Mouse (Mus musculus) CH12.LX (cell line): ENCODE results near the gene Tmbim6. TPM values are rescaled to one million over a fixed set of nuclear protein-coding genes. Genes with fewer than 3 reads are reported as not detected.

Experiments
- DNase-seq: peaks from one replicate; pipeline ENCODE4 v3.0.0-alpha.2; 2013; ENCODE audit errors: extremely low read depth
- H3K27ac ChIP-seq: 2 replicates; pipeline ENCODE4 v1.5.1; 2012; ENCODE audit warnings: low read depth, mild to moderate bottlenecking, control low read depth, moderate library complexity; ENCODE audit not compliant: insufficient read depth
- H3K27me3 ChIP-seq: replicated peaks from 2 replicates; pipeline ENCODE3; 2012; ENCODE audit warnings: inconsistent platforms
- H3K36me3 ChIP-seq, 2 experiments: replicated peaks in 1 of 2; 2 replicates each; pipeline versions ENCODE3 to v1.6.1; 2012; ENCODE audit warnings: inconsistent platforms in 1 of 2, low read length in 1 of 2, mild to moderate bottlenecking in 1 of 2, mixed read lengths in 1 of 2, moderate library complexity in 1 of 2; ENCODE audit not compliant: control insufficient read depth in 1 of 2, insufficient read depth in 1 of 2
- H3K4me1 ChIP-seq, 2 experiments: 2 replicates each; pipeline ENCODE4 v1.6.1; 2012; ENCODE audit warnings: inconsistent platforms in 1 of 2, moderate library complexity in 1 of 2; ENCODE audit not compliant: insufficient read depth in 2 of 2, control insufficient read depth in 1 of 2
- H3K4me2 ChIP-seq: 2 replicates; pipeline ENCODE4 v1.6.1; 2012; ENCODE audit warnings: low read depth, mild to moderate bottlenecking, control low read depth; ENCODE audit not compliant: poor library complexity, insufficient read depth, severe bottlenecking
- H3K4me3 ChIP-seq, 3 experiments: fragments of 150-350 bp in 1 of 3; sonication (generic) in 1 of 3; replicated peaks in 1 of 3; 2 replicates each; pipeline versions ENCODE3 to v1.5.1; 2011 to 2012; ENCODE audit warnings: low read depth in 2 of 3, low read length in 2 of 3, mild to moderate bottlenecking in 2 of 3, moderate library complexity in 2 of 3, control low read depth in 1 of 3, improper control_type of control experiment in 1 of 3, inconsistent platforms in 1 of 3, mixed read lengths in 1 of 3; ENCODE audit not compliant: poor library complexity in 1 of 3
- H3K79me2 ChIP-seq: replicated peaks from 2 replicates; pipeline ENCODE4 v1.6.1; 2012; ENCODE audit warnings: mild to moderate bottlenecking, moderate library complexity; ENCODE audit not compliant: control insufficient read depth, poor library complexity, insufficient read depth, severe bottlenecking; ENCODE audit errors: extremely low read depth
- H3K9ac ChIP-seq: 2 replicates; pipeline ENCODE4 v1.6.1; 2012; ENCODE audit warnings: low read depth, mild to moderate bottlenecking, control low read depth, moderate library complexity; ENCODE audit not compliant: insufficient read depth
- H3K9me3 ChIP-seq: replicated peaks from 2 replicates; pipeline ENCODE3; 2012; ENCODE audit warnings: low read length, inconsistent platforms, mixed read lengths
- BHLHE40 ChIP-seq: IDR thresholded peaks from 2 replicates; pipeline ENCODE4 v1.6.1; 2011; ENCODE audit warnings: mild to moderate bottlenecking, low read depth, low read length, improper control_type of control experiment
- CHD2 ChIP-seq: IDR thresholded peaks from 2 replicates; pipeline ENCODE4 v1.6.1; 2011; ENCODE audit warnings: low read length, improper control_type of control experiment
- E2F4 ChIP-seq: IDR thresholded peaks from 2 replicates; pipeline ENCODE4 v1.6.1; 2011; ENCODE audit warnings: low read depth, low read length, improper control_type of control experiment; ENCODE audit not compliant: insufficient replicate concordance
- ELF1 ChIP-seq: IDR thresholded peaks from 2 replicates; pipeline ENCODE4 v1.6.1; 2014; ENCODE audit warnings: low read depth, mild to moderate bottlenecking, inconsistent platforms, low read length, improper control_type of control experiment
- EP300 ChIP-seq: IDR thresholded peaks from 2 replicates; pipeline ENCODE4 v1.6.1; 2011; ENCODE audit warnings: low read length, improper control_type of control experiment
- ETS1 ChIP-seq: conservative IDR thresholded peaks from 2 replicates; pipeline ENCODE4 v1.6.1; 2012; ENCODE audit warnings: low read depth, mild to moderate bottlenecking, inconsistent platforms, low read length, improper control_type of control experiment, moderate library complexity
- GABPA ChIP-seq: IDR thresholded peaks from 2 replicates; pipeline ENCODE4 v1.6.1; 2012; ENCODE audit warnings: low read depth, low read length, improper control_type of control experiment, inconsistent platforms; ENCODE audit not compliant: insufficient replicate concordance
- IRF4 ChIP-seq: IDR thresholded peaks from 2 replicates; pipeline ENCODE4 v1.6.1; 2014; ENCODE audit warnings: low read depth, mild to moderate bottlenecking, inconsistent platforms, low read length, improper control_type of control experiment
- JUND ChIP-seq: conservative IDR thresholded peaks from 2 replicates; pipeline ENCODE4 v1.6.1; 2011; ENCODE audit warnings: low read depth, low read length, improper control_type of control experiment
- KAT2A ChIP-seq: IDR thresholded peaks from 2 replicates; pipeline ENCODE4 v1.6.1; 2012; ENCODE audit warnings: low read length, improper control_type of control experiment, inconsistent platforms; ENCODE audit not compliant: insufficient replicate concordance
- MAX ChIP-seq: IDR thresholded peaks from 2 replicates; pipeline ENCODE4 v1.6.1; 2011; ENCODE audit warnings: low read length, improper control_type of control experiment
- MYC ChIP-seq: IDR thresholded peaks from 2 replicates; pipeline ENCODE4 v1.6.1; 2011; ENCODE audit warnings: low read depth, mild to moderate bottlenecking, improper control_type of control experiment, low read length
- NELFE ChIP-seq: IDR thresholded peaks from 2 replicates; pipeline ENCODE4 v1.6.1; 2011; ENCODE audit warnings: low read depth, low read length, improper control_type of control experiment
- POLR2A ChIP-seq: IDR thresholded peaks from 2 replicates; pipeline ENCODE4 v1.6.1; 2011; ENCODE audit warnings: low read depth, mild to moderate bottlenecking, improper control_type of control experiment, low read length
- RAD21 ChIP-seq: IDR thresholded peaks from 2 replicates; pipeline ENCODE4 v1.6.1; 2011; ENCODE audit warnings: low read depth, mild to moderate bottlenecking, low read length, improper control_type of control experiment, moderate library complexity
- SIN3A ChIP-seq: IDR thresholded peaks from 2 replicates; pipeline ENCODE4 v1.6.1; 2012; ENCODE audit warnings: low read length, improper control_type of control experiment, inconsistent platforms
- TBP ChIP-seq: conservative IDR thresholded peaks from 2 replicates; pipeline ENCODE4 v1.6.1; 2011; ENCODE audit warnings: low read depth, low read length, improper control_type of control experiment
- TCF12 ChIP-seq: IDR thresholded peaks from 2 replicates; pipeline ENCODE4 v1.6.1; 2014; ENCODE audit warnings: low read depth, mild to moderate bottlenecking, inconsistent platforms, low read length, improper control_type of control experiment
- UBTF ChIP-seq: IDR thresholded peaks from 2 replicates; pipeline ENCODE4 v1.6.1; 2012; ENCODE audit warnings: low read depth, mild to moderate bottlenecking, inconsistent platforms, low read length, improper control_type of control experiment, moderate library complexity
- USF1 ChIP-seq: IDR thresholded peaks from 2 replicates; pipeline ENCODE4 v1.6.1; 2014; ENCODE audit warnings: low read depth, mild to moderate bottlenecking, inconsistent platforms, low read length, improper control_type of control experiment
- ZC3H11A ChIP-seq: IDR thresholded peaks from 2 replicates; pipeline ENCODE4 v1.6.1; 2012; ENCODE audit warnings: low read depth, mild to moderate bottlenecking, inconsistent platforms, low read length, improper control_type of control experiment
- ZNF384 ChIP-seq: IDR thresholded peaks from 2 replicates; pipeline ENCODE4 v1.6.1; 2012; ENCODE audit warnings: low read depth, low read length, improper control_type of control experiment, inconsistent platforms
- dilution Hi-C: fragments of 300-500 bp; cut with MboI; formaldehyde crosslinking; loops from 2 replicates; pipeline ENCODE4 v1.14.3; 2020; ENCODE audit warnings: low sequenced_read_pairs; ENCODE audit not compliant: extremely low pct_unique_long_range_greater_than_20kb, extremely low pct_ligation_motif_present
- in situ Hi-C: fragments of 300-500 bp; cut with MboI; formaldehyde crosslinking; loops from 3 replicates; pipeline ENCODE4 v1.14.3; 2019; ENCODE audit warnings: low sequenced_read_pairs, low pct_ligation_motif_present, low pct_unique_long_range_greater_than_20kb, mixed read lengths
- polyA plus RNA-seq: library from polyadenylated mRNA; unstranded; fragments of >175 nt; gene quantifications from 2 replicates; pipeline ENCODE4 v1.2.1, GENCODE M21; 2012; ENCODE audit warnings: low read depth; ENCODE audit not compliant: insufficient read length
- total RNA-seq, 2 experiments: library from RNA; depleted of rRNA; stranded (reverse); fragments of 300-350 nt in 1 of 2; fragments of >200 nt in 1 of 2; gene quantifications; 2 replicates each; pipeline ENCODE4 v1.2.3; 2012 to 2014

The Tmbim6 gene
- total and polyA plus RNA-seq, 3 experiments: 268 to 329 (median 269) TPM

DNA sequence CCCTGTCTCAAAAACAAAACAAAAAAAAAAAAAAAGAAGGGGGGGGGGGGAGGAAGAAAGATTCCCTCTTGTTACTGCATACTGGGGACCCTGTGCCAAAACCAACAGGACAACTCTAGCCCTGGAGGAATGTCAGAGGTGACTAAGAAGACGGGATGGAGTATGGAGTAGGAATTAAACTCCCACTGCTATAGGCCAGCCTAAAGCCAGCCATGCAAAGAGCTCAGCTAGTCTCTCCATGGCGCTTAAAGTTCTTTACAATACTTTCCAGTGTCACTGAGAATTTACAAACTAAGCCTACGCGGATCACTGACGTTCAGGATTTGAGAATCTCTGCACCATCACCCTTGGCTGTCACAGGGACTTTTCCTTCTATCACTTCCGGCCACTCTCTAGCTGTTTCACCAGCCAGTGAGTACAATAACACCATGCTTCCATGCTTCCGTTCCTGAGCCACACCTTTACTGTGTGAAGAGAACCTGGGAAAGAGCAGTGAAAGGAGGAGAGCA, 28.6 kb upstream of the Tmbim6 start:
- peak overlapping the region; percentile 85 for H3K4me2 ChIP-seq
- H3K36me3 ChIP-seq: peaks cover 0 to 15% of the 10 kb centered on the region in 2 experiments
- H3K27me3 ChIP-seq: no peaks in the 10 kb centered on the region
- H3K4me3 ChIP-seq: peak overlapping the region; percentile 35 to 53 (median 52)
- H3K9me3 ChIP-seq: no peaks in the 10 kb centered on the region
- in situ Hi-C loops: no loop called here
- dilution Hi-C loops: no loop called here
- TF ChIP-seq KAT2A (no peak), CHD2 (no peak), E2F4 (no peak), POLR2A (0 out of 2 replicates have a peak, but pooled peaks have one; percentile 27), ELF1 (no peak; the same call in 1 of the 2 replicates), TCF12 (peak; percentile 25; the same call in 1 of the 2 replicates), GABPA (no peak), UBTF (no peak), MAX (peak; percentile 59; the same call in 1 of the 2 replicates), JUND (no peak), ETS1 (peak; percentile 41), USF1 (no peak), ZNF384 (peak; percentile 71), SIN3A (no peak), TBP (peak; percentile 70; the same call in 1 of the 2 replicates), MYC (peak; percentile 31; the same call in 1 of the 2 replicates), EP300 (peak; percentile 7; the same call in 1 of the 2 replicates), IRF4 (no peak), RAD21 (no peak), ZC3H11A (no peak), BHLHE40 (no peak), NELFE (0 out of 2 replicates have a peak, but pooled peaks have one; percentile 34)
- peaks cover 12 to 72% of the 10 kb centered on the region in 2 experiments for H3K4me1 ChIP-seq
- H3K9ac ChIP-seq: peak overlapping the region; percentile 61
- peak overlapping the region; percentile 93 for H3K27ac ChIP-seq
- DNase-seq: peak; percentile 76
- H3K79me2 ChIP-seq: peaks cover 66% of the 10 kb centered on the region
